Mouse (Mus musculus) heart, postnatal 0 days (tissue): ENCODE data around the gene Rapgef2.

ENCODE experiments used
- CTCF ChIP-seq: IDR thresholded peaks from 2 replicates; pipeline ENCODE4 v1.5.1; 2016; ENCODE audit warnings: antibody characterized with exemption, control low read depth, low read depth
- EP300 ChIP-seq: IDR thresholded peaks from 2 replicates; pipeline ENCODE4 v1.6.1; 2016; ENCODE audit warnings: antibody characterized with exemption, low read depth

DNA sequence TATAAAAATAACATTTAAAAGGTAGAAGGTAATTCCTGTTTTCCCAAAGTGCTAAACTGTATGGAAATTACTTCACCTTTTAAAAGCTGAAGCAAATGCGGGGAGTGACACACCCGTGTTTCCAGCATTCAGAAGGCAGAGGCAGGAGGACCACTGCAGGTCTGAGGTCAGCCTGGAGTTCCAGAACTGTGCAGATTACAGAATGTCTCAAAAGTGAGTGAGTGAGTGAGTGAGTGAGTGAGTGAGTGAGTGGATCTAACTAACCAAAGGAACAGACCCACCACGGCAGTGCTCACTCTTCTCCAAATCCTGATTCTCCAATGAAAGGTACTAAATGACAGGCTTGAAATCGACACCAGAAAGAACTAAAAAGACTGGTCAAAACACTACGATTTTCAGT is 82.5 kb downstream of the Rapgef2 start:
- TF ChIP-seq CTCF: no peak
- TF ChIP-seq EP300: no peak
